Mouse (Mus musculus) testis, adult 2 months (tissue): ENCODE data around the gene Agfg1.

Experiments used
- CTCF ChIP-seq: fragments of 200-500 bp; IDR thresholded peaks from 2 replicates; pipeline ENCODE4 v1.5.1; 2012; ENCODE audit warnings: low read depth, mild to moderate bottlenecking, inconsistent platforms, low read length, moderate library complexity; ENCODE audit not compliant: control insufficient read depth, insufficient read depth, insufficient replicate concordance
- POLR2A ChIP-seq: fragments of 200-500 bp; IDR thresholded peaks from 2 replicates; pipeline ENCODE4 v1.6.1; 2012; ENCODE audit warnings: low read depth, mild to moderate bottlenecking, inconsistent platforms, low read length, moderate library complexity; ENCODE audit not compliant: control insufficient read depth

GRCm38 (mm10) chr1:82948601-82949000 is 109.3 kb downstream of the Agfg1 start:
- TF ChIP-seq POLR2A (no peak), CTCF (no peak)
